Mouse (Mus musculus): Measurements from ENCODE around the gene Lin28a.

DNA sequence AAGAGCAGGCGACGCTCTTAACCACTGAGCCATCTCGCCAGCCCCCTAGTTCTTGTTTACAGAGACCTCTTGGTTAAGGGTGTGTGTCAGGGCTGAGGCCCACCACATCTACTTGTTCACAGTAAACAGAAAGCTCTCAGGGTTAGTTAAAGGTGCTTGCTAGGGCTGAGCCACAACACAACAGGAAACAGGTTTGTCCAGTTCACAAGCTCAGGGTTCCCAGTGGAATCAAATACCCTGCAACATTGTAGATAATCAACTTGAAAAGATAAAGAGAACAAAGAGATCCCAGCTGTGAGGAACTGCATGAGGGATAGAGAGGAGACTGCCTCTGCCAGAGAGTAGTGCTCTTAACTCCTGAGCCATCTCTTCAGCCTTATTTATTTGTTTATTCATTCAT is 11.8 kb downstream of the Lin28a start:
- TF ChIP-seq CTCF (conservative IDR thresholded peaks at IDR 0.05; ENCODE audit: low read length) = no peak
- no peak for TF ChIP-seq POU5F1 (IDR thresholded peaks at IDR 0.05; ENCODE audit: borderline replicate concordance, low read length)

Data from E14TG2a.4 (cell line).